Mouse (Mus musculus): ENCODE measurements around the gene Map3k6.

DNA sequence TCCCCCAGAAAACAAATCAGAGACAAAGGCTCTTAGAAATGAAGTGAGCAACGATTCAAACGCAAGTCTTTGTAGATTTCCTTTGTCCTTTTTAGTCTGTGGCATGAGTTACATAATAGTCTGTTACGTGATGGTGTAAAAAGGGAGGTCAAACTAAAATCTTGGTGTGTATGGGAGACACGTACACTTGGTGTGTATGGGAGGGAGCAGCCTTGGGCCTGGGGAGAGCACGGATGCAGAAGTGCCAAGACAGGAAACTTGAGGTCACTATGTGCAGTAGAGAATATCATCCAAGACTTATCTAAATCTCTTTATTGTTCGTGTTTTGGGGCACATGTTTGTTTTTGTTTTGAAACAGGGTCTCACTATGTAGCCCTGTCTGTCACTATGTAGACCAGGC lies 37.4 kb downstream of the Map3k6 start:
- no peak for TF ChIP-seq TAL1 (IDR thresholded peaks at IDR 0.05; ENCODE audit: low read length)
- TF ChIP-seq GATA1 (IDR thresholded peaks at IDR 0.05; ENCODE audit: low read length) = no peak

All from erythroblast, embryonic 14.5 days (primary cell).